Mouse (Mus musculus): Measurements from ENCODE around the gene Gm7247.

GRCm38 (mm10) chr14:51410520-51410919, 49.0 kb downstream of the Gm7247 start, which contains the start of gene Vmn2r88:
- TF ChIP-seq POLR2A (IDR thresholded peaks at IDR 0.05; ENCODE audit: low read depth, low read length) (no peak), CTCF (conservative IDR thresholded peaks at IDR 0.05; ENCODE audit: insufficient read depth, insufficient read length, low read depth, low read length) (no peak)
